Mouse (Mus musculus): ENCODE measurements around the gene Adamts4.
"Not testable (repeated sequence)": the region's sequence is repeated elsewhere in the genome, so short reads cannot be mapped to it uniquely, and the experiment has no call there.

GRCm38 (mm10) chr1:171306157-171306556 is 55.9 kb downstream of the Adamts4 start:
- not testable (repeated sequence) for TF ChIP-seq EP300, CTCF (IDR thresholded peaks at IDR 0.05; ENCODE audit: low read depth)

Data from heart, postnatal 0 days (tissue).